Mouse (Mus musculus) embryonic facial prominence, embryonic 14.5 days (tissue): ENCODE results near the gene Cdc6. TPM values are rescaled to one million over a fixed set of nuclear protein-coding genes. Genes with fewer than 3 reads are reported as not detected.
A peak's percentile ranks its signal among the peaks of the same experiment; 100 is the strongest.

Experiments
- ATAC-seq: fragments of 200-750 bp; cut with Nextera tagmentation; 2 replicates; pipeline ENCODE4 v1.8.0; 2017; ENCODE audit warnings: low read depth, moderate number of reproducible peaks, moderate TSS enrichment
- DNase-seq: peaks from one replicate; pipeline ENCODE4 v3.0.0-alpha.2; 2015; ENCODE audit warnings: low spot score
- H3K27ac ChIP-seq: fragments of 300-500 bp; sonication (generic); replicated peaks from 2 replicates; pipeline ENCODE4 v1.5.1; 2014; ENCODE audit warnings: low read depth, mild to moderate bottlenecking, low read length, moderate library complexity
- H3K27me3 ChIP-seq: fragments of 300-500 bp; sonication (generic); replicated peaks from 2 replicates; pipeline ENCODE4 v1.6.1; 2014; ENCODE audit warnings: low read length; ENCODE audit not compliant: control insufficient read depth, insufficient read depth
- H3K36me3 ChIP-seq: fragments of 300-500 bp; sonication (generic); 2 replicates; pipeline ENCODE4 v1.6.1; 2014; ENCODE audit warnings: low read length, mixed read lengths; ENCODE audit not compliant: control insufficient read depth, insufficient read depth
- H3K4me1 ChIP-seq: fragments of 300-500 bp; sonication (generic); 2 replicates; pipeline ENCODE4 v1.6.1; 2014; ENCODE audit warnings: antibody characterized with exemption, low read length; ENCODE audit not compliant: control insufficient read depth, insufficient read depth
- H3K4me2 ChIP-seq: fragments of 300-500 bp; sonication (generic); 2 replicates; pipeline ENCODE4 v1.6.1; 2014; ENCODE audit warnings: low read depth, mild to moderate bottlenecking, low read length, moderate library complexity, mixed read lengths
- H3K4me3 ChIP-seq: fragments of 300-500 bp; sonication (generic); 2 replicates; pipeline ENCODE4 v1.5.1; 2014; ENCODE audit warnings: low read depth, mild to moderate bottlenecking, low read length
- H3K9ac ChIP-seq: fragments of 300-500 bp; sonication (generic); 2 replicates; pipeline ENCODE4 v1.6.1; 2014; ENCODE audit warnings: low read depth, mild to moderate bottlenecking, low read length, moderate library complexity, mixed read lengths
- H3K9me3 ChIP-seq: fragments of 300-500 bp; sonication (generic); 2 replicates; pipeline ENCODE4 v1.6.1; 2016; ENCODE audit warnings: low read length; ENCODE audit not compliant: control insufficient read depth
- WGBS: fragments of 180-500 bp; shearing (Covaris S2); extraction: QIAGEN DNeasy Blood & Tissue Kit; methylation state at CpG from one replicate; pipeline ENCODE4 v1.1.7; 2014; 5-methylcytosine and 5-hydroxymethylcytosine counted together
- polyA plus RNA-seq: library from polyadenylated mRNA; unstranded; fragments of >200 nt; fragmentation: Nextera tagmentation; extraction: Ambion mirVana; gene quantifications from 2 replicates; pipeline ENCODE4 v1.2.1, GENCODE M21; 2014

Cdc6 gene
- polyA plus RNA-seq, 1 experiment from 2014 or later = 22.7 TPM

GRCm38 (mm10) chr11:98961766-98962165, 54.2 kb downstream of the Cdc6 start:
- peaks cover 70% of the 10 kb centered on the region for H3K4me1 ChIP-seq
- H3K36me3 ChIP-seq = peaks cover 19% of the 10 kb centered on the region
- DNase-seq = no peak
- ATAC-seq = no peak
- H3K4me2 ChIP-seq = peak overlapping the region; percentile 93
- no peaks in the 10 kb centered on the region for H3K27me3 ChIP-seq
- peak overlapping the region; percentile 59 for H3K4me3 ChIP-seq
- H3K9me3 ChIP-seq = no peaks in the 10 kb centered on the region
- WGBS = 5% methylated on average over 8 of the region's 8 CpGs
- peak overlapping the region; percentile 75 for H3K9ac ChIP-seq
- H3K27ac ChIP-seq = no peak overlapping the region

- no peaks in the 10 kb centered on the region for H3K27me3 ChIP-seq
- peak overlapping the region; percentile 51 for H3K9ac ChIP-seq
- H3K4me3 ChIP-seq = peak overlapping the region; percentile 59
- H3K4me2 ChIP-seq = peak overlapping the region; percentile 93
- WGBS = 13% methylated on average over 12 of the region's 12 CpGs
- DNase-seq (peak; percentile 23), ATAC-seq (no peak)
- peak overlapping the region; percentile 85 for H3K27ac ChIP-seq
- H3K36me3 ChIP-seq = peaks cover 19% of the 10 kb centered on the region
- peaks cover 78% of the 10 kb centered on the region for H3K4me1 ChIP-seq
- H3K9me3 ChIP-seq = no peaks in the 10 kb centered on the region
Observed at GRCm38 (mm10) chr11:98962421-98963095, 55.0 kb downstream of the Cdc6 start.

- Histone ChIP-seq H3K36me3 (peaks cover 20% of the 10 kb centered on the region), H3K4me1 (peaks cover 86% of the 10 kb centered on the region), H3K27ac (peak overlapping the region; percentile 85), H3K4me2 (peak overlapping the region; percentile 93), H3K9me3 (no peaks in the 10 kb centered on the region), H3K27me3 (no peaks in the 10 kb centered on the region), H3K9ac (peak overlapping the region; percentile 51), H3K4me3 (peak overlapping the region; percentile 59)
- peak; percentile 95 for DNase-seq
- WGBS = 2% methylated on average over 18 of the region's 32 CpGs
- peak; percentile 81 for ATAC-seq
Observed at GRCm38 (mm10) chr11:98963191-98964021, 55.8 kb downstream of the Cdc6 start.

GRCm38 (mm10) chr11:98964201-98964615, 56.6 kb downstream of the Cdc6 start:
- Histone ChIP-seq H3K4me3 (peak overlapping the region; percentile 59), H3K9me3 (no peaks in the 10 kb centered on the region), H3K4me1 (peaks cover 92% of the 10 kb centered on the region), H3K9ac (peak overlapping the region; percentile 51), H3K4me2 (peak overlapping the region; percentile 93), H3K27ac (peak overlapping the region; percentile 85), H3K27me3 (no peaks in the 10 kb centered on the region), H3K36me3 (peaks cover 26% of the 10 kb centered on the region)
- ATAC-seq = no peak
- no peak for DNase-seq
- 13% methylated on average over 6 of the region's 6 CpGs for WGBS

- peaks cover 30% of the 10 kb centered on the region for H3K36me3 ChIP-seq
- H3K4me1 ChIP-seq = peaks cover 92% of the 10 kb centered on the region
- peak overlapping the region; percentile 47; the same call in 1 of the 2 replicates for H3K9ac ChIP-seq
- ATAC-seq (no peak), DNase-seq (peak; percentile 60)
- H3K27ac ChIP-seq = peak overlapping the region; percentile 85
- no peaks in the 10 kb centered on the region for H3K27me3 ChIP-seq
- H3K4me3 ChIP-seq = peak overlapping the region; percentile 59
- peak overlapping the region; percentile 93 for H3K4me2 ChIP-seq
- WGBS = 20% methylated on average over 15 of the region's 15 CpGs
- H3K9me3 ChIP-seq = no peaks in the 10 kb centered on the region
Observed at GRCm38 (mm10) chr11:98964616-98965415, 57.2 kb downstream of the Cdc6 start.

- H3K4me3 ChIP-seq = peak overlapping the region; percentile 59; the same call in 1 of the 2 replicates
- H3K27me3 ChIP-seq = no peaks in the 10 kb centered on the region
- peaks cover 96% of the 10 kb centered on the region for H3K4me1 ChIP-seq
- H3K36me3 ChIP-seq = peaks cover 38% of the 10 kb centered on the region
- DNase-seq = peak; percentile 40
- H3K9me3 ChIP-seq = no peaks in the 10 kb centered on the region
- H3K4me2 ChIP-seq = peak overlapping the region; percentile 93
- ATAC-seq = no peak
- WGBS = 11% methylated on average over 11 of the region's 11 CpGs
- H3K27ac ChIP-seq = peak overlapping the region; percentile 85
- peak overlapping the region; percentile 47; the same call in 1 of the 2 replicates for H3K9ac ChIP-seq
Observed at GRCm38 (mm10) chr11:98965416-98966077, 57.9 kb downstream of the Cdc6 start.

- no peaks in the 10 kb centered on the region for H3K27me3 ChIP-seq
- H3K4me2 ChIP-seq = peak overlapping the region; percentile 93; the same call in 1 of the 2 replicates
- WGBS = 42% methylated on average over 8 of the region's 9 CpGs
- peaks cover 48% of the 10 kb centered on the region for H3K36me3 ChIP-seq
- 0 out of 2 replicates have a peak overlapping the region, but pooled peaks have one; percentile 7 for H3K9ac ChIP-seq
- H3K4me3 ChIP-seq = no peak overlapping the region
- DNase-seq = no peak
- no peaks in the 10 kb centered on the region for H3K9me3 ChIP-seq
- H3K4me1 ChIP-seq = peaks cover 92% of the 10 kb centered on the region
- H3K27ac ChIP-seq = peak overlapping the region; percentile 36
- no peak for ATAC-seq
Observed at GRCm38 (mm10) chr11:98966499-98967141, 59.0 kb downstream of the Cdc6 start.
